Mouse (Mus musculus): ENCODE data around the gene 1700001O22Rik. TPM values are rescaled to one million over a fixed set of nuclear protein-coding genes. Genes with fewer than 3 reads are reported as not detected.

1700001O22Rik gene
- polyA plus RNA-seq, 1 experiment from 2014 or later = 2.6 TPM

DNA sequence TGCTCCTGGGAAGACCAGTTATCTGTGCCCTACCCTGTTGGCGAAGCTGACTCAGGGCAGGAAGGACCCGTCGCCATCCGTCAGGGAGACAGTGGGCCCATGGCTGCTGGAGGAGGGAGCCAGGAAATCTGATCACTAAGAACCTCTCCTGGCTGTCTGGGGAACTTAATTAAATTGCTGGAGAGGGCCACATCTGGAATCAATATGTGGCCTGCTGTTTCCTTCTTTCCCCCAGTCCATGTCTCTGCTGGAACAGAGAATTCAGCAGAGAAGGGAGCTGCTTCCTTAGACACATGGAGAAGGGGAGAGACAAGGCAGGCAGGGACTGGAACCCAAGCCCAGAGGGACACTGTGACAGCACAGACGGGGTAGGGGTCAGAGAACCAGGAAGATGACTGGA lies 30.2 kb upstream of the 1700001O22Rik start:
- H3K4me1 ChIP-seq (replicated peaks) = peaks cover 23% of the 10 kb centered on the region

GRCm38 (mm10) chr2:30830283-30830795 lies 26.9 kb upstream of the 1700001O22Rik start, which contains the start of gene Asb6:
TSS of gene Asb6 (minus strand) at chr2:30830333.
- no peak within 1 kb of the TSS for H3K27ac ChIP-seq
- H3K9me3 ChIP-seq (replicated peaks) = no peaks in the 10 kb centered on the region
- H3K4me3 ChIP-seq = no peak within 1 kb of the TSS
- peaks cover 31% of the 10 kb centered on the region for H3K4me1 ChIP-seq (replicated peaks)
- no peak for ATAC-seq (replicated peaks; ENCODE audit: insufficient number of reproducible peaks, insufficient read depth, low FRiP score, low read depth)
- 41% methylated on average over 4 of the region's 4 CpGs for WGBS
- H3K4me2 ChIP-seq = no peak within 1 kb of the TSS
- H3K27me3 ChIP-seq = no peaks in the 10 kb centered on the region
- no peak within 1 kb of the TSS for H3K9ac ChIP-seq
- peaks cover 6% of the 10 kb centered on the region for H3K36me3 ChIP-seq

More for the DNA sequence above, 30.2 kb upstream of the 1700001O22Rik start:
- peak overlapping the region; percentile 53 for H3K27ac ChIP-seq
- no peaks in the 10 kb centered on the region for H3K9me3 ChIP-seq (replicated peaks)
- no peak for ATAC-seq (replicated peaks; ENCODE audit: insufficient number of reproducible peaks, insufficient read depth, low FRiP score, low read depth)
- H3K9ac ChIP-seq = no peak overlapping the region
- H3K4me3 ChIP-seq = no peak overlapping the region
- no peaks in the 10 kb centered on the region for H3K27me3 ChIP-seq
- no peaks in the 10 kb centered on the region for H3K36me3 ChIP-seq
- no peak overlapping the region for H3K4me2 ChIP-seq
- 65% methylated on average over 5 of the region's 5 CpGs for WGBS

GRCm38 (mm10) chr2:30829315-30829714 lies 25.9 kb upstream of the 1700001O22Rik start:
- Histone ChIP-seq H3K36me3 (peaks cover 16% of the 10 kb centered on the region), H3K4me2 (no peak overlapping the region), H3K4me3 (no peak overlapping the region), H3K9me3 (replicated peaks) (no peaks in the 10 kb centered on the region), H3K9ac (no peak overlapping the region), H3K27ac (no peak overlapping the region), H3K4me1 (replicated peaks) (peaks cover 24% of the 10 kb centered on the region), H3K27me3 (no peaks in the 10 kb centered on the region)
- WGBS = 44% methylated on average over 5 of the region's 5 CpGs
- no peak for ATAC-seq (replicated peaks; ENCODE audit: insufficient number of reproducible peaks, insufficient read depth, low FRiP score, low read depth)

- Histone ChIP-seq H3K27me3 (no peaks in the 10 kb centered on the region), H3K36me3 (peaks cover 30% of the 10 kb centered on the region), H3K4me2 (peak overlapping the region; percentile 89), H3K9ac (peak overlapping the region; percentile 84), H3K4me3 (peak overlapping the region; percentile 90), H3K4me1 (replicated peaks) (peaks cover 31% of the 10 kb centered on the region), H3K9me3 (replicated peaks) (no peaks in the 10 kb centered on the region), H3K27ac (peak overlapping the region; percentile 55)
- WGBS = under 1% methylated on average over 63 of the region's 63 CpGs
- ATAC-seq (replicated peaks; ENCODE audit: insufficient number of reproducible peaks, insufficient read depth, low FRiP score, low read depth) = peak; percentile 84
These were observed 24.5 kb upstream of the 1700001O22Rik start for GRCm38 (mm10) chr2:30827749-30828475.

GRCm38 (mm10) chr2:30826825-30827748 lies 23.6 kb upstream of the 1700001O22Rik start:
- 31% methylated on average over 26 of the region's 26 CpGs for WGBS
- peak overlapping the region; percentile 90 for H3K4me3 ChIP-seq
- peaks cover 35% of the 10 kb centered on the region for H3K4me1 ChIP-seq (replicated peaks)
- H3K27ac ChIP-seq = peak overlapping the region; percentile 55
- no peaks in the 10 kb centered on the region for H3K9me3 ChIP-seq (replicated peaks)
- peaks cover 38% of the 10 kb centered on the region for H3K36me3 ChIP-seq
- ATAC-seq (replicated peaks; ENCODE audit: insufficient number of reproducible peaks, insufficient read depth, low FRiP score, low read depth) = no peak
- peak overlapping the region; percentile 84 for H3K9ac ChIP-seq
- no peaks in the 10 kb centered on the region for H3K27me3 ChIP-seq
- H3K4me2 ChIP-seq = peak overlapping the region; percentile 89

DNA sequence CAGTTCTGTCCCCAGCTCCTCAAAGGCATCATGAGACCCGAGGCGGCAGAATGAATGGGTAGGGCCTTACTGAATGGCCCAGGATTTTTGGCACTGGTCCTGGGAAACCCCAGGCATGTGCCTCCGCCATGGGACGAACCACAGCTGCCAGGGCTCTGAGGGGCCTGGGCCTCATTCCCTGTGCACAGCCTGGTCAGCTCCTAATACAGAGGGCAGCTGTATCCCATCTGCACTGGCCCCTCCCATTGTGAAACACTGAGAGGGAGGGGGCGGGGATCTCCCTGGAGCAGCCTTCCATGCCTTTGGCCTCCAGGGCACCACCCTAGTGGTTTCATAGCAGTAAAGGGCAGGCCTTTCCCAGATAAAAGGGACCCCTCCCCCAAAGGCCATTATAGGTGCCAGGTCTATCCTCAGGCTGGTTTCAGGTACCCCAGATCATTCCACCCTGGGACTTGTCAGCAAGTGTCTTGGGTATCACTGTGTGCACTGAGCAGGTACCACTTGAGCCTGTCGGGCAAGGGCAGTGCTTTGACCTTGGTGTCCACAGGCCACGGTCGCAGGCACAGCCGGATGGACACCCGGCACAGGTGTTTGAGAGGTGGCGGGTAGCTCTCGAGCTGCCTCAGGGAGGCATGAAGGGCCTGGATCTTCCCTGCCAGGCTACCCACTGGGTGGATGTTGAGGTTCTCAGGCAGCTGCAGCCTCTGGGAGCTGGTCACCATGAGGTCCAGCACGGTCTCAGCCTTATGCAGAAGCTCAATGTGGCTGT lies 20.1 kb upstream of the 1700001O22Rik start:
- 60% methylated on average over 13 of the region's 13 CpGs for WGBS

DNA sequence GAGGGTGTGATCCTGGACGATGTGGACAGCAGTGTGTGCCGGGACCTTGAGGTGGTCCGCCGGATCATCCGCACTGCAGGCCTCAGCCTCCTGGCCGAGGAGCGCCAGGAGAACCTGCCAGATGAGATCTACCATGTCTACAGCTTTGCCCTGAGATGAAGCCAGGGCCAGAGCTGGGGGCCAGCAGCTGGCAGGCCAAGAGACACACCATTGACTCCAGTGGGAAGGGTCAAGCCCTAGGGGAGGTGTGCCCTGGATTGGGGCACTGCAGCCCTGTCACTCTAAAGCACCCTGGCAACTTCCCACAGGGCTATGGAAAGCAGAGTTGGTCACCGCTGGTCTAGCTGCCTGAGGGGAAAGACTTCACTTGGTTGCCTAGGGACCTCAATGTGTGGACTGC lies 19.0 kb upstream of the 1700001O22Rik start:
- Histone ChIP-seq H3K27me3 (no peaks in the 10 kb centered on the region), H3K36me3 (peaks cover 64% of the 10 kb centered on the region), H3K4me1 (replicated peaks) (peaks cover 36% of the 10 kb centered on the region), H3K9me3 (replicated peaks) (no peaks in the 10 kb centered on the region), H3K27ac (no peak overlapping the region), H3K9ac (no peak overlapping the region), H3K4me2 (no peak overlapping the region), H3K4me3 (no peak overlapping the region)
- ATAC-seq (replicated peaks; ENCODE audit: insufficient number of reproducible peaks, insufficient read depth, low FRiP score, low read depth) = no peak
- WGBS = 92% methylated on average over 8 of the region's 8 CpGs

More for the DNA sequence above, 20.1 kb upstream of the 1700001O22Rik start:
- Histone ChIP-seq H3K27me3 (no peaks in the 10 kb centered on the region), H3K9me3 (replicated peaks) (no peaks in the 10 kb centered on the region), H3K4me1 (replicated peaks) (peaks cover 43% of the 10 kb centered on the region), H3K4me2 (no peak overlapping the region), H3K36me3 (peaks cover 60% of the 10 kb centered on the region), H3K4me3 (no peak overlapping the region), H3K9ac (no peak overlapping the region), H3K27ac (0 out of 2 replicates have a peak overlapping the region, but pooled peaks have one; percentile 35)
- peak; percentile 21; the same call in 1 of the 2 replicates for ATAC-seq (replicated peaks; ENCODE audit: insufficient number of reproducible peaks, insufficient read depth, low FRiP score, low read depth)

DNA sequence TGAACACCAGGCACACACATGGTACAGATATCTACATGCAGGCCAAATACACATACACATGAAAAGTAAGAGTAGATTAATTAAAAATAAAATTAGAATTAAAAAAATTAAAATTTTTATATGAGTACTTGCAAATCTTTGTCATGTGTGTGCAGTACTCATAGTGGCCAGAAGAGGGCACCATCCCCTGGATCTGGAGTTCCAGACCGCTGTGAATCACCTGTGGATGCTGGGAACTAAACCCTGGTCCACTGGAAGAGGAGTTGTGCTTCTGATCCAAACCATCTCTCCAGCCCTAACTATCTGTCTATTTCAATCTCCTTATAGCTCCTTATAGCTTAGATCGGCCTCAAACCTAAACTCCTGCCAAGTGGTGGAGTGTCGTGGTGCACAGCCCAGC lies 17.6 kb upstream of the 1700001O22Rik start:
- peaks cover 72% of the 10 kb centered on the region for H3K36me3 ChIP-seq
- H3K4me1 ChIP-seq (replicated peaks) = peaks cover 22% of the 10 kb centered on the region
- no peak overlapping the region for H3K27ac ChIP-seq
- no peak for ATAC-seq (replicated peaks; ENCODE audit: insufficient number of reproducible peaks, insufficient read depth, low FRiP score, low read depth)
- H3K9me3 ChIP-seq (replicated peaks) = no peaks in the 10 kb centered on the region
- no peak overlapping the region for H3K9ac ChIP-seq
- H3K4me2 ChIP-seq = no peak overlapping the region
- no peak overlapping the region for H3K4me3 ChIP-seq
- H3K27me3 ChIP-seq = no peaks in the 10 kb centered on the region
- WGBS = 92% methylated on average over 3 of the region's 3 CpGs

- Histone ChIP-seq H3K9ac (no peak overlapping the region), H3K27ac (no peak overlapping the region), H3K4me1 (replicated peaks) (peaks cover 22% of the 10 kb centered on the region), H3K36me3 (peaks cover 70% of the 10 kb centered on the region), H3K9me3 (replicated peaks) (no peaks in the 10 kb centered on the region), H3K27me3 (no peaks in the 10 kb centered on the region), H3K4me2 (no peak overlapping the region), H3K4me3 (no peak overlapping the region)
- ATAC-seq (replicated peaks; ENCODE audit: insufficient number of reproducible peaks, insufficient read depth, low FRiP score, low read depth) = no peak
- 92% methylated on average over 5 of the region's 5 CpGs for WGBS
These were observed 16.4 kb upstream of the 1700001O22Rik start for GRCm38 (mm10) chr2:30819873-30820272.

- WGBS = 91% methylated on average over 1 of the region's 1 CpGs
These were observed 12.9 kb upstream of the 1700001O22Rik start for GRCm38 (mm10) chr2:30816383-30816782.

More at GRCm38 (mm10) chr2:30816383-30816782, 12.9 kb upstream of the 1700001O22Rik start:
- H3K4me1 ChIP-seq (replicated peaks) = 0 out of 2 replicates have a peak, but pooled peaks cover 8% of the 10 kb centered on the region
- no peak for ATAC-seq (replicated peaks; ENCODE audit: insufficient number of reproducible peaks, insufficient read depth, low FRiP score, low read depth)
- no peak overlapping the region for H3K9ac ChIP-seq
- no peaks in the 10 kb centered on the region for H3K9me3 ChIP-seq (replicated peaks)
- H3K27ac ChIP-seq = no peak overlapping the region
- H3K4me3 ChIP-seq = no peak overlapping the region
- H3K36me3 ChIP-seq = peaks cover 55% of the 10 kb centered on the region
- H3K4me2 ChIP-seq = no peak overlapping the region
- no peaks in the 10 kb centered on the region for H3K27me3 ChIP-seq
